Mouse (Mus musculus) testis, adult 2 months (tissue): ENCODE results near the gene Nanos2. TPM values are rescaled to one million over a fixed set of nuclear protein-coding genes. Genes with fewer than 3 reads are reported as not detected.

Experiments
- H3K27ac ChIP-seq: fragments of 200-500 bp; 2 replicates; pipeline ENCODE4 v1.5.1; 2012; ENCODE audit warnings: low read depth, low read length; ENCODE audit not compliant: control insufficient read depth, insufficient read depth
- H3K27me3 ChIP-seq: fragments of 200-500 bp; 2 replicates; pipeline ENCODE4 v1.6.1; 2012; ENCODE audit warnings: mild to moderate bottlenecking, low read length, moderate library complexity; ENCODE audit not compliant: control insufficient read depth, insufficient read depth
- H3K36me3 ChIP-seq: fragments of 200-500 bp; 2 replicates; pipeline ENCODE4 v1.6.1; 2012; ENCODE audit warnings: mild to moderate bottlenecking, low read length; ENCODE audit not compliant: control insufficient read depth, insufficient read depth
- H3K4me1 ChIP-seq: fragments of 200-500 bp; 2 replicates; pipeline ENCODE4 v1.6.1; 2012; ENCODE audit warnings: low read length; ENCODE audit not compliant: control insufficient read depth, insufficient read depth
- H3K4me3 ChIP-seq: fragments of 200-500 bp; 2 replicates; pipeline ENCODE4 v1.5.1; 2012; ENCODE audit warnings: low read depth, mild to moderate bottlenecking, low read length, moderate library complexity, mixed read lengths; ENCODE audit not compliant: control insufficient read depth
- CTCF ChIP-seq: fragments of 200-500 bp; IDR thresholded peaks from 2 replicates; pipeline ENCODE4 v1.5.1; 2012; ENCODE audit warnings: low read depth, mild to moderate bottlenecking, inconsistent platforms, low read length, moderate library complexity; ENCODE audit not compliant: control insufficient read depth, insufficient read depth, insufficient replicate concordance
- POLR2A ChIP-seq: fragments of 200-500 bp; IDR thresholded peaks from 2 replicates; pipeline ENCODE4 v1.6.1; 2012; ENCODE audit warnings: low read depth, mild to moderate bottlenecking, inconsistent platforms, low read length, moderate library complexity; ENCODE audit not compliant: control insufficient read depth
- polyA plus RNA-seq: library from polyadenylated mRNA; depleted of rRNA; stranded (reverse); fragments of >200 nt; gene quantifications from 2 replicates; pipeline ENCODE4 v1.2.3, GENCODE M21; 2012

Gene Nanos2
- polyA plus RNA-seq, 1 experiment = 0.10 TPM

DNA sequence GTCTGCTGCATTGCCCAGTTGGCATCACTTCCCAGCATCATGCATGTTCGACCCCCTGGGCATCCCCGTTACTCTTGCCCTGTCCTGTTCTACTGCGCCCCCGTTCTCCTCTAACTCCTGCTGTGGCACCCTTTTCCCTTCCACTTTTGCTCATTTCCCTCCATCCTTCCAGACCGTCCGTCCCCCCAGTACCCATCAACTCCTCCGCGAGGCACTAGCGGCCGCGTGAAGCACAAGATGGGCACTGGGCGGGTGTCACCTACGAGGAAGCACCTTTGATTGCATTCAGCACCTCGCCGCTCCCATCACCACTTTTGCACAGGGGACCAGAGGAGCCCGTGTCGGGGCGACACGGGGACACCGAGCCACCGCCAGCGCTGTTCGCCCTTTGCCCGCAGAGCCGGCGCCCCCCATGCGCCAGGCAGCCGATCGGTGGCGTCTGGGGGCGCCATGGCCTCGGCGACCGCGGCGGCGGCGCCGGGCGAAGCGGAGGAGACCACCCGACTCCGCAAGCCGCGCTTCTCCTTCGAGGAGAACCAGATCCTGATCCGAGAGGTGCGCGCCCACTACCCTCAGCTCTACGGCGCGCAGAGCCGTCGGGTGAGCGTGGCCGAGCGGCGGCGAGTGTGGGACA is 4.6 kb downstream of the Nanos2 start:
- Histone ChIP-seq H3K27me3 (no peaks in the 10 kb centered on the region), H3K4me3 (peak overlapping the region; percentile 90), H3K27ac (peak overlapping the region; percentile 78), H3K36me3 (no peaks in the 10 kb centered on the region), H3K4me1 (peaks cover 22% of the 10 kb centered on the region)
- TF ChIP-seq POLR2A (no peak; the same call in 1 of the 2 replicates), CTCF (no peak)

- Histone ChIP-seq H3K4me3 (peak overlapping the region; percentile 90), H3K36me3 (no peaks in the 10 kb centered on the region), H3K27me3 (no peaks in the 10 kb centered on the region), H3K4me1 (peaks cover 22% of the 10 kb centered on the region), H3K27ac (peak overlapping the region; percentile 78)
- TF ChIP-seq POLR2A (no peak), CTCF (no peak)
Measured at GRCm38 (mm10) chr7:18992294-18992675, 5.1 kb downstream of the Nanos2 start.

DNA sequence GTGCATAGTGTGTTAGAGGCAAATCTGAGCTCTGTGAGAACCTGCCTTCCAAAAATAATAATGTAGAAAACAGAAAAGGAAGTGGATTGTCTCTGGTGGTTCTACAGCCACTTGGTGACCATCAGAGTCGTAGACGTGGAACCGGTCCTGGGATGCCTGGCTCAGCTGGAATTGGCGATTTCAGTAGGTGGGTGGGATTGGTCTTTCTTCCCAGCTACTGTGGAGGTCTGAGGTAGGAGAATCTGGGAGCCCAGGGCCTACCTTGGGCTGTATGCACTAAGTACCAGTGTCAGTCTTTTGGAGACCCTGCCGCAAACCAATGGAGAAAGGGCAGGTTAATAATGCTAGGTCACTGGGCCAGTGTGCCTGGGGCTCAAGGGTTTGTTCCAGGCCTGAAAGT is 5.8 kb downstream of the Nanos2 start:
- TF ChIP-seq POLR2A (no peak), CTCF (no peak)
- H3K4me3 ChIP-seq = peak overlapping the region; percentile 90; the same call in 1 of the 2 replicates
- H3K4me1 ChIP-seq = peaks cover 22% of the 10 kb centered on the region
- no peaks in the 10 kb centered on the region for H3K36me3 ChIP-seq
- H3K27ac ChIP-seq = no peak overlapping the region
- no peaks in the 10 kb centered on the region for H3K27me3 ChIP-seq

DNA sequence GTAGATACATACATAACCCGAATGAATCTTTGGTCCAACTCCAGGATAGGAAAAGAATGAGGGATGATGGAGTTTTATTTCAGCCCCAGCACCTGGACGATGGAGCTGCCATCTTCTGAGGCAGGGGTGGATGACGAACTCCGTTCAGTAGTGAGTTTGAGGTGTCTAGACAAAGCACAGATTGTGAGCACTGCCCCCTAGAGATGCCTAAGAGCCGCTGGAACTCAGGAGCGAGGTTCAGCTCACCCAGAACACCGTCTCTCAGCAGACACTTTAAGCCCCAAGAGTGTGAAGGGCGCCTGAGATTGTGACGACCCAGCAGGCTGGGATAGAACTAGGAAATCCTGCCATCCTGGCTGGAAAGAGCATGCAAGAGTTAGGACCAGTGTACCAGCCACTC is 11.6 kb downstream of the Nanos2 start:
- Histone ChIP-seq H3K27me3 (no peaks in the 10 kb centered on the region), H3K27ac (no peak overlapping the region), H3K4me1 (peaks cover 24% of the 10 kb centered on the region), H3K4me3 (no peak overlapping the region), H3K36me3 (no peaks in the 10 kb centered on the region)
- no peak for TF ChIP-seq CTCF
- TF ChIP-seq POLR2A = no peak

DNA sequence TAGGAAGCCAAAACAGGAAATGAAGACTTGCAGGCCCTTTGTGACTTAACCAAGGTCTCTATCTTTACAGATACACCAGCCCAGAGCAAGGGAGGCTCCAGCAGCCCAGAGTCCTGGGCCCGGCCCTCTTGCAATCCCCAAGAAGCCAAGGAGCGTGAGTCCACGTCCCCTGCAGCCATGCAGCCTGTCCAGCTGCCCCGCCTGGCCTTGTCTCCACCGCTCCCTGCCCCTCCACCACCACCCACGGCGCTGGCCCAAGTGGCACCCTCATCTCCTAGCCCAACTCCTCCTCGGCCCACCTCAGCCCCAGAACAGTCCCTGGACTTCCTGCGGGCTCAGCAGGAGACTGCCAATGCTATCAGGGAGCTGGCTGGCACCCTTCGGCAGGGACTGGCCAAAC is 13.2 kb downstream of the Nanos2 start:
- TF ChIP-seq CTCF (no peak), POLR2A (no peak)

GRCm38 (mm10) chr7:19001066-19001806 is 14.0 kb downstream of the Nanos2 start:
- peaks cover 39% of the 10 kb centered on the region for H3K4me1 ChIP-seq
- no peaks in the 10 kb centered on the region for H3K27me3 ChIP-seq
- H3K4me3 ChIP-seq = peak overlapping the region; percentile 39
- TF ChIP-seq POLR2A = no peak
- no peak for TF ChIP-seq CTCF
- no peaks in the 10 kb centered on the region for H3K36me3 ChIP-seq
- no peak overlapping the region for H3K27ac ChIP-seq

More for the DNA sequence above, 13.2 kb downstream of the Nanos2 start:
- H3K4me1 ChIP-seq = peaks cover 34% of the 10 kb centered on the region
- no peaks in the 10 kb centered on the region for H3K36me3 ChIP-seq
- no peaks in the 10 kb centered on the region for H3K27me3 ChIP-seq
- no peak overlapping the region for H3K27ac ChIP-seq
- H3K4me3 ChIP-seq = peak overlapping the region; percentile 68

DNA sequence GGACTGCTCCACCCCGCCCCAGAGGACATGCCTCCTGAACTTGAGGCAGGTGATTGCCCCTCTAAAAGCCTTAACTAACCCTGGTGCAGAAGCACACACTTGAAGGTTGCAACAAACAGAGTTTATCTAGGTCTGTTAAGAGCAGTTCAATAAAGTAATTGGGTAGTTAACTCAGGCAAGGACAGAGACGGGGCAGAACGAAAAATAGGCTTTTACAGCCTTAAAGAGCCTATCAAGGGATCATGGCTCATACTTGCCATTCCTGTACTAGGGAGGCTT is 14.5 kb downstream of the Nanos2 start:
- H3K27ac ChIP-seq = no peak overlapping the region

More for the DNA sequence above, 14.5 kb downstream of the Nanos2 start:
- Histone ChIP-seq H3K27me3 (no peaks in the 10 kb centered on the region), H3K4me1 (peaks cover 39% of the 10 kb centered on the region), H3K36me3 (no peaks in the 10 kb centered on the region), H3K4me3 (no peak overlapping the region)
- TF ChIP-seq CTCF = no peak
- TF ChIP-seq POLR2A = no peak
